Mouse (Mus musculus): ENCODE data around the gene Znrf4. TPM values are rescaled to one million over a fixed set of nuclear protein-coding genes. Genes with fewer than 3 reads are reported as not detected.
A peak's percentile ranks its signal among the peaks of the same experiment; 100 is the strongest.

Znrf4 gene
- total and polyA plus RNA-seq, 2 experiments from 2014 or later = 0.13 TPM; not detected in 1

DNA sequence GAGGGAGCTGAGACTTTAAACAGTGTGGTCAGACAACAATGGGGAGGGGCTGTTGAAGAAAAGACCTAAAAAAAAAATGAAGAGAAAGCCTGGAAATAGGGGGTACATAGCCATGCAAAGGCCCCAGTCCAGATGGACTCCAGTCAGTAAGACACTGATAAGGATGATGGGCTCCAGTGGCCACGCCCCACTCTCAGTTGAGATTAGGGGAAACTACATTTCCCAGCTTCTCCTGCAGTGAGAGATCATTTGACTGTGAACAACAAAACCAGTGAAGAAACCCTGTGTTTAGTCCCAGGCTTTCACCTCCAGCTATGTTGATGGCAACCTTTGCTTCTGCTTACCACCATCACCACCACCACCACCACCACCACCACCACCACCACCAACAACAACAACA is 33.7 kb upstream of the Znrf4 start:
- Histone ChIP-seq H3K4me3 (ENCODE audit: low read depth, low read length) (no peak overlapping the region), H3K36me3 (ENCODE audit: insufficient read depth) (no peaks in the 10 kb centered on the region), H3K9me3 (ENCODE audit: low read length) (no peaks in the 10 kb centered on the region), H3K9ac (no peak overlapping the region), H3K27me3 (ENCODE audit: insufficient read depth, low read length) (no peaks in the 10 kb centered on the region), H3K4me1 (ENCODE audit: insufficient read depth) (no peaks in the 10 kb centered on the region), H3K27ac (ENCODE audit: low read depth, low read length) (no peak overlapping the region), H3K4me2 (ENCODE audit: low read depth) (no peak overlapping the region)
- no peak for DNase-seq
- WGBS = 89% methylated on average over 1 of the region's 1 CpGs
- no peak for TF ChIP-seq CTCF (IDR thresholded peaks at IDR 0.05; ENCODE audit: low read depth)
- ATAC-seq = no peak

DNA sequence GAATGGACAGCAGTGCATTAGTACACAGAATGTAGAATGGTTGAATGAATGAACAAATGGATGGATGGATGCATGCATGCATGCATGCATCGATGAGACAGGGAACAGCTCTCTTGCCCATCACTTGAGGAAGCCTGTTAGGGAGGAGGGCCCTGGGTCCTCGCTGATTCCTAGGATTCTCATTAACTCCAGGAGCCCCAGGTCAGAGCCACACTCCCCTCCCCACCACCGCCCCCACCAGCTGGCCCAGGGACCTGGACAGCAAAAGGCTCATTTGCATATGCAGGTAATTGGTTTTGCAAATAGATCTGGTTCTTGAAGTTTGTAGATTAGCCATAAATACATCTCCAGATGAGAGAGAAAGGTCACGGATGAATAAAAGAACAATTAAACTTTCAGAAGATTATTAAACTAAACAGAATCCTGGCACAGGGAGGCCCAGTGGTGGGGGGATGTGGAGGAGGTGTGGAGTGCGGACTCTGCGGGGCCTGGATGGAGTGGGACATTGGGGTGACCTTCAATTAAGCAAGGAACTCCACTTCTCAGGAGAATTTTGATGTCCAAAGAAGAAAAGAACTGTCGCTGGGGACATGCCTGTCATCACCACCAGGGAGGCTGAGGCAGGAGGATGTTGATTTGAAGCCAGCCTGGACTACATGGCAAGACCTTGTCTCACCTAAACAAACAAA is 32.6 kb upstream of the Znrf4 start:
- DNase-seq = no peak
- Histone ChIP-seq H3K27ac (ENCODE audit: low read depth, low read length) (no peak overlapping the region), H3K36me3 (ENCODE audit: insufficient read depth) (no peaks in the 10 kb centered on the region), H3K4me3 (ENCODE audit: low read depth, low read length) (no peak overlapping the region), H3K4me2 (ENCODE audit: low read depth) (no peak overlapping the region), H3K4me1 (ENCODE audit: insufficient read depth) (no peaks in the 10 kb centered on the region), H3K9ac (no peak overlapping the region), H3K27me3 (ENCODE audit: insufficient read depth, low read length) (no peaks in the 10 kb centered on the region), H3K9me3 (ENCODE audit: low read length) (no peaks in the 10 kb centered on the region)
- WGBS = 80% methylated on average over 7 of the region's 7 CpGs
- TF ChIP-seq CTCF (IDR thresholded peaks at IDR 0.05; ENCODE audit: low read depth) = no peak
- ATAC-seq = no peak

DNA sequence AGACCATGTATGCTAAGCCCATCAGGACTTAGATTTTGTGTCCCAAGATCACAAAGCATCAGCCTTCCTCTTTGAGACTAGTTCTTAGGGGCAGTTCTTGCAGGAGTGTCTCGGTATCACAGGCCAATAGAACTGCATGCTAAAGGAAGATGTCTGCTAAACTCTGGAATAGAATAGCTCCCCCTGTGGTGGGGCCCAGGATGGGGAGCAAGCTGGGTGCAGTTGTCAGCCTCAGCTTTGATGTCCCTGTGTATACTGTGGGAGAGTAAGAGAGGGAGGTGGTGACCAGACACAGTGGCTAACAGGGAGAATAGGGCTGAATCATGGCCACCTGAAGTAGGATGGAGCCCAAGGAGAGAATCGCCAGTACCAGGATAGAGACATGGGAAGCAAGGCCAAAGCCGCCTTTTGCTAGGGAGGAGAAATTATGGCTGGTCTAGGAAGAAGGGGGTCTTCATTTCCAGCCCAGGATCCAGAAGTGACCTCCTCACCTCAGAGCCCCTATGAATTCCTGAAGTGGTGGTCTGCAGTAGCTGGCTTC is 31.5 kb upstream of the Znrf4 start:
- no peak overlapping the region for H3K9ac ChIP-seq
- H3K9me3 ChIP-seq (ENCODE audit: low read length) = no peaks in the 10 kb centered on the region
- no peak overlapping the region for H3K4me2 ChIP-seq (ENCODE audit: low read depth)
- no peak overlapping the region for H3K4me3 ChIP-seq (ENCODE audit: low read depth, low read length)
- ATAC-seq = no peak
- no peak for DNase-seq
- TF ChIP-seq CTCF (IDR thresholded peaks at IDR 0.05; ENCODE audit: low read depth) = 0 out of 2 replicates have a peak, but pooled peaks have one; percentile 15
- no peaks in the 10 kb centered on the region for H3K4me1 ChIP-seq (ENCODE audit: insufficient read depth)
- no peak overlapping the region for H3K27ac ChIP-seq (ENCODE audit: low read depth, low read length)
- H3K27me3 ChIP-seq (ENCODE audit: insufficient read depth, low read length) = no peaks in the 10 kb centered on the region
- 85% methylated on average over 3 of the region's 3 CpGs for WGBS
- H3K36me3 ChIP-seq (ENCODE audit: insufficient read depth) = no peaks in the 10 kb centered on the region

DNA sequence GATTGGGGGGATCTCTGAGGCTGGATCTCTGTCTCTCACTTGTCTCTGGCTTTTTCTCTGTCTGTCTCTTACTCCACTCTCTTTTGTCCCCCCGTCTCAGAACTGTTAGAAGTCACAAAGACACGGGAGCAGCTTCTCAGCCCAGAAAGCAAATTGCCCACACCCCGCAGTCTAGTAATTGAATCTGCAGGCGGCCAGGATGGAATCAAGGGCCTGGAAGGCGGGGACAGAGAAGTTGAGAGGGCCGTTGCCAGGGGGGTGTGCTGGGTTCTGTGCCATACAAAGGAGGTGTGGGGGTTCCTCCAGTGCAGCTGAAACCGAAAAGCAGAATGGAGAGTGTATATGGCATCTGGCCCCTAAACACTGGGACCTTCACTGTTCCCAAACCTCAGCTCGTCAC is 30.5 kb upstream of the Znrf4 start:
- H3K27ac ChIP-seq (ENCODE audit: low read depth, low read length) = 0 out of 2 replicates have a peak overlapping the region, but pooled peaks have one; percentile 35
- no peak for TF ChIP-seq CTCF (IDR thresholded peaks at IDR 0.05; ENCODE audit: low read depth)
- H3K9ac ChIP-seq = no peak overlapping the region
- H3K27me3 ChIP-seq (ENCODE audit: insufficient read depth, low read length) = no peaks in the 10 kb centered on the region
- H3K4me3 ChIP-seq (ENCODE audit: low read depth, low read length) = no peak overlapping the region
- DNase-seq = no peak
- H3K4me1 ChIP-seq (ENCODE audit: insufficient read depth) = 0 out of 2 replicates have a peak, but pooled peaks cover 2% of the 10 kb centered on the region
- 12% methylated on average over 8 of the region's 8 CpGs for WGBS
- no peaks in the 10 kb centered on the region for H3K36me3 ChIP-seq (ENCODE audit: insufficient read depth)
- no peak overlapping the region for H3K4me2 ChIP-seq (ENCODE audit: low read depth)
- no peaks in the 10 kb centered on the region for H3K9me3 ChIP-seq (ENCODE audit: low read length)
- ATAC-seq = peak; percentile 38; the same call in 1 of the 2 replicates

DNA sequence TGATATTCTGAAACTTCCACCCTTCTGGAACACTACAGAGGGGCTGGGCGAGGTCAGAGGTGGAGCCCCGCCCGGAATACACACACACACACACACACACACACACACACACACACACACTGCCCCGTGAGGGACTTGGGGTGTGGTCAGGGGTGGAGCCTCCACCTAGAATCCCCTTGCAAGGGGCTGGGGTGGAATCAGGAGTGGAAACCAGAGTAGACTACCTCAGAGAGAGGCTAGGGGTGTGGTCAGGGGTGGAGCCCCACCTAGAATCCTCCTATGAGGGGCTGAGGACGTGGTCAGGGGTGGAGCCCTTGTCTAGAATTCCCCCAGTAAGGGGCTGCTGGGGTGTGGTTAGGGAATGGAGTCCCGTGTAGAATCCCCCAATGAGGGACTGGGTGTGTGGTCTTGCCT is 28.3 kb upstream of the Znrf4 start:
- no peak overlapping the region for H3K9ac ChIP-seq
- H3K4me3 ChIP-seq (ENCODE audit: low read depth, low read length) = no peak overlapping the region
- 0 out of 2 replicates have a peak, but pooled peaks cover 9% of the 10 kb centered on the region for H3K4me1 ChIP-seq (ENCODE audit: insufficient read depth)
- 34% methylated on average over 6 of the region's 6 CpGs for WGBS
- H3K27ac ChIP-seq (ENCODE audit: low read depth, low read length) = no peak overlapping the region
- no peaks in the 10 kb centered on the region for H3K9me3 ChIP-seq (ENCODE audit: low read length)
- no peak for DNase-seq
- H3K27me3 ChIP-seq (ENCODE audit: insufficient read depth, low read length) = no peaks in the 10 kb centered on the region
- no peak for TF ChIP-seq CTCF (IDR thresholded peaks at IDR 0.05; ENCODE audit: low read depth)
- H3K4me2 ChIP-seq (ENCODE audit: low read depth) = no peak overlapping the region
- no peaks in the 10 kb centered on the region for H3K36me3 ChIP-seq (ENCODE audit: insufficient read depth)
- no peak for ATAC-seq

DNA sequence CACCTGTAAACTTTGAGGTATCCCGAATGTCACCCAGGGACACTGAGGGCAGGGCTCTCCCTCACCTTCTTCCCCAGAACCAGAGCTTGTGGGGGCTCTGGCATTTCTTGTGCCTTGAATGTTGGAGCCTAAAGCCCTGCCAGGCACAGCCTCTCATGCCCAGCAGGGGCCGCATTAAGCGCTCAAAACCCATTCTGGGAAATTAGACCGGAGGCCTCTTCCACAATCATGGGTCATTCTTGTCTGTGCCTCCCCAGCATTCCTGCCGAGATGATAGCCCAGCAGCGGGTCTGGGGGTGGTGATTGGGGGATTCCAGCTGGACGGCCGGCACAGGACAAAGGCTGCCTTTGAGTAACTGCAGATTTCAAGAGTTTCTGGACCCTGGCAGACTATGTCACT is 25.7 kb upstream of the Znrf4 start:
- Histone ChIP-seq H3K9ac (no peak overlapping the region), H3K4me1 (ENCODE audit: insufficient read depth) (0 out of 2 replicates have a peak, but pooled peaks cover 9% of the 10 kb centered on the region), H3K36me3 (ENCODE audit: insufficient read depth) (no peaks in the 10 kb centered on the region), H3K4me2 (ENCODE audit: low read depth) (no peak overlapping the region), H3K27me3 (ENCODE audit: insufficient read depth, low read length) (no peaks in the 10 kb centered on the region), H3K27ac (ENCODE audit: low read depth, low read length) (peak overlapping the region; percentile 57; the same call in 1 of the 2 replicates), H3K4me3 (ENCODE audit: low read depth, low read length) (no peak overlapping the region), H3K9me3 (ENCODE audit: low read length) (no peaks in the 10 kb centered on the region)
- TF ChIP-seq CTCF (IDR thresholded peaks at IDR 0.05; ENCODE audit: low read depth) = peak; percentile 56
- peak; percentile 58 for ATAC-seq
- peak; percentile 70 for DNase-seq
- WGBS = 7% methylated on average over 8 of the region's 8 CpGs

DNA sequence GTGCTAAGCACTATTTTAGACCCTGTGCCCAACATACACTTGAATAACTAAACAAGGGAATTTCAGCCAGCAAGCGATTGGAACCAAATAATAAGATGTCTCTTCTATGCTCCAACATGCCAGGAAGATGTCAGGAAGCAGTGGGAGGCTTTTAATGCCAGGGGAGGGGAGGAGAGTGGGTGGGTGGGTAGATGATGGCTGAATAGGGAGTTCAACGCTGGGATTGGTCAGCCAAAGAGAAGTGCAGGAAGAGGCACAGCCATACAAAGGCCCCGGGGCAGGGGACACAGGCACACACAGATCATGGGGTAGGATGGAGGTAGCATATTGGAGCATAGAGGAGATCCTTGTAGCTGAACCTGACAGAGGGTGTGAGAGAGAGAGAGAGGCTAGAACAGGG is 24.6 kb upstream of the Znrf4 start:
- H3K9ac ChIP-seq = no peak overlapping the region
- 0 out of 2 replicates have a peak, but pooled peaks cover 9% of the 10 kb centered on the region for H3K4me1 ChIP-seq (ENCODE audit: insufficient read depth)
- peak overlapping the region; percentile 66; the same call in 1 of the 2 replicates for H3K27ac ChIP-seq (ENCODE audit: low read depth, low read length)
- no peaks in the 10 kb centered on the region for H3K36me3 ChIP-seq (ENCODE audit: insufficient read depth)
- H3K9me3 ChIP-seq (ENCODE audit: low read length) = 0 out of 2 replicates have a peak, but pooled peaks cover 2% of the 10 kb centered on the region
- TF ChIP-seq CTCF (IDR thresholded peaks at IDR 0.05; ENCODE audit: low read depth) = no peak
- WGBS = 7% methylated on average over 3 of the region's 3 CpGs
- no peaks in the 10 kb centered on the region for H3K27me3 ChIP-seq (ENCODE audit: insufficient read depth, low read length)
- peak; percentile 34; the same call in 1 of the 2 replicates for ATAC-seq
- H3K4me3 ChIP-seq (ENCODE audit: low read depth, low read length) = no peak overlapping the region
- H3K4me2 ChIP-seq (ENCODE audit: low read depth) = no peak overlapping the region
- no peak for DNase-seq

Data from forebrain, postnatal 0 days (tissue).